Mouse (Mus musculus): ENCODE results near the gene U2af1. TPM values are rescaled to one million over a fixed set of nuclear protein-coding genes. Genes with fewer than 3 reads are reported as not detected.

U2af1 gene
- polyA plus RNA-seq, 1 experiment from 2014 or later = 305 TPM

DNA sequence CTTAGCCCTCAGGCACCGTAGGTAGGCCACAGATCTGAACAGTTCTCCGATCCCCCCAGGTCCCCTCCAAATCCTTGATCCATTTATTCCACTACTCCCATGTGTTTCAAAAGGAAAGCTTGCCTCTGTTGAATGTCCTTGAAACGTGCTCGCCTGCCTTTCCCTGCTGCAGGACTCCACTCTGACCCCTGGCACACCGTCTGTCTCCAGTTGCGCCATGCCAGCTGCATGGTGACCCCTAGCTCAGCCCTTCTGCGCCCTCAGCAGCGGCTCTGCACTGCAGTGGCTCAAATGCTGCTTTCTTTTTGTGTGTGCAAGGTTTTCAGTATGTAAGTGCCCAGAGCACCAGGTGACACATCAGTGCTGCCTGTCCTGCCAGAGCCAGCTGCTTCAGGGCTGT lies 60.1 kb downstream of the U2af1 start:
- H3K36me3 ChIP-seq = peaks cover 85% of the 10 kb centered on the region
- H3K9ac ChIP-seq = no peak overlapping the region
- no peaks in the 10 kb centered on the region for H3K4me1 ChIP-seq
- no peak overlapping the region for H3K4me3 ChIP-seq
- H3K9me3 ChIP-seq = no peaks in the 10 kb centered on the region
- no peak overlapping the region for H3K27ac ChIP-seq
- no peak overlapping the region for H3K4me2 ChIP-seq (replicated peaks)
- no peak for ATAC-seq (ENCODE audit: low FRiP score, low read depth)
- WGBS = 92% methylated on average over 8 of the region's 8 CpGs
- H3K27me3 ChIP-seq (replicated peaks) = no peaks in the 10 kb centered on the region

DNA sequence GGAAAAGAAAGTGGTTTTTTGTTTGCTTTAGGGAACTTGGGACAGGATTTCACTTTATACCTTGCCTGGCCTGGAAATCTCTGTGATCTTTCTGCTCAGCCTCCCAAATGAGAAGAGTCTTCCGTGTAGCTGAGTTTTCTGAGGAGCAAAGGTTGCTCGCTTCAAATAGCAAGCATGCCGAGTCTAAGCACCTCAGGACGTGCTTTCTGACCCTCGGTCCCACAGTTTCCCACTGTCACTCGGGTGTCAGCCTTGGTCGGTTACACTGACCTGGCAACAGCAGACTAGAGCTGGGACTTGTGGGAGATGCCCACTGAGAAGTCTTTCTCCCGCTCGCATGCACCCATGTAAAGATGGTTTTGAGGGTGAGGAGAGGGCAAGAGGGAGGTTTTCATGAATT lies 60.7 kb downstream of the U2af1 start:
- 95% methylated on average over 9 of the region's 9 CpGs for WGBS
- peaks cover 84% of the 10 kb centered on the region for H3K36me3 ChIP-seq

More for the DNA sequence above, 60.7 kb downstream of the U2af1 start:
- H3K4me3 ChIP-seq = no peak overlapping the region
- no peak overlapping the region for H3K9ac ChIP-seq
- ATAC-seq (ENCODE audit: low FRiP score, low read depth) = no peak
- no peaks in the 10 kb centered on the region for H3K27me3 ChIP-seq (replicated peaks)
- no peaks in the 10 kb centered on the region for H3K4me1 ChIP-seq
- H3K4me2 ChIP-seq (replicated peaks) = no peak overlapping the region
- no peak overlapping the region for H3K27ac ChIP-seq
- no peaks in the 10 kb centered on the region for H3K9me3 ChIP-seq

Other genes with a start within 250 kb of the U2af1 start
- gene Wdr4, start 138.9 kb downstream of the U2af1 start, polyA plus RNA-seq (2016; fragmentation: Nextera tagmentation; extraction: Ambion mirVana) = 36.4 and 38.4 TPM in 2 replicates
- gene Ndufv3, start 138.8 kb downstream of the U2af1 start, polyA plus RNA-seq (2016; fragmentation: Nextera tagmentation; extraction: Ambion mirVana) = 314 and 332 TPM in 2 replicates
- gene Pknox1, start 94.2 kb downstream of the U2af1 start, polyA plus RNA-seq (2016; fragmentation: Nextera tagmentation; extraction: Ambion mirVana) = 42.3 and 45.2 TPM in 2 replicates
- gene Cbs, start 21.7 kb downstream of the U2af1 start, polyA plus RNA-seq (2016; fragmentation: Nextera tagmentation; extraction: Ambion mirVana) = 2.9 and 3.3 TPM in 2 replicates
- not detected in 2 replicates for gene Cryaa, start 18.9 kb upstream of the U2af1 start, polyA plus RNA-seq (2016; fragmentation: Nextera tagmentation; extraction: Ambion mirVana)
- 16.2 and 21.6 TPM in 2 replicates for gene Sik1, start 196.9 kb upstream of the U2af1 start, polyA plus RNA-seq (2016; fragmentation: Nextera tagmentation; extraction: Ambion mirVana)